Mouse (Mus musculus): ENCODE measurements around the gene Slc33a1. TPM values are rescaled to one million over a fixed set of nuclear protein-coding genes. Genes with fewer than 3 reads are reported as not detected.

Gene Slc33a1
- polyA plus RNA-seq, 1 experiment from 2014 or later = 15.1 TPM

DNA sequence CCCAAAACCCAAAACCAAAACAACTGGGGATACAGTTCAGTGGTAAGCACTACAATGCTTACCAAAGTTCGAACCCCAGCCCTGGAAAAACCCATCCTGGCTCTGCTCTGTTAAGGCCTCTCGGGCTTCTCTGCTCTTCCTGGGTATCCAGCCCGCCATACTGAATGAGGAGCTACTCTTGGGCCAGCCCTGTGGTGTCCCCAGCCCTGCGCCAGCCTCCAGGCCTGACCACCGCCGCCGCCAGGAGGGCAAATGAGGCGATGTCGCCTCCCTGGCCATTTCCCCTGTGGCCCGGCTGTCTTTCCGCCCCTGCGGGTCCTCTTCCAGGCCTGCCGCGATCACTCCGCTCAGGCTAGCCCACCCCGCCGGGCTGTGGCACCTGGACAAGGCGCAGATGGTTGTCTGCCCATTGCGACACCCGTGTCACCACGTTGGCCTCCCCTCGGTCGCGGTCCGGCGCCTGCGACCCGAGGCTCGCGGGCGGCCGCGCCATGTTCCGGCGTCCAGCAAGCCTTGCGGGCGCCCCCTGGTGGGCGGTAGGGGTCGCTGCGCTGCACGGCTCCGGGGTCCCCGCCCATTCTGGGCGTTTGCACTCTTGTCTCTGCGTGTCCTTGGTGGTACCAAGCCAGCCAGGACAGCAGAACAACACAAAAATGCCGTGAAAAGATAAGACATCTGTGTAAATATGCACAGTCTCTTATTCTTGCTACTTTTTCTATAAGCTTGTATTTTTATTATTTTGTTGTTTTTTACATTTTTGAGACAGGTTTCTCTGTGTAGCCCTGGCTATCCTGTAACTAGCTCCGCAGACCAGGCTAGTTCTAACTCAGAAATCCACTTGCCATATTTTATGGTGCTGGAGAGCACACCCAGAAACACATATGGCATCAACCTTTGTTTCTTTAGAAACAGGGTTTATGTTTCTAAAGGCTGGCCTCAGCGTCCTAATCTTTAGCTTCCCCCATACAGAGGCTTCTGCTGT lies 35.4 kb downstream of the Slc33a1 start, which contains the start of gene E130311K13Rik:
E130311K13Rik (minus strand) TSS at position 595 of the 982 bp plus-strand sequence.
- peak; percentile 97 for ATAC-seq (ENCODE audit: low FRiP score, low read depth)
- Histone ChIP-seq H3K27ac (no peak within 1 kb of the TSS), H3K4me2 (replicated peaks) (peak within 1 kb of the TSS; percentile 69), H3K4me1 (no peaks in the 10 kb centered on the region), H3K4me3 (peak within 1 kb of the TSS; percentile 69), H3K9ac (peak within 1 kb of the TSS; percentile 84), H3K9me3 (no peaks in the 10 kb centered on the region), H3K27me3 (replicated peaks) (no peaks in the 10 kb centered on the region), H3K36me3 (no peaks in the 10 kb centered on the region)
- WGBS = 5% methylated on average over 48 of the region's 48 CpGs

DNA sequence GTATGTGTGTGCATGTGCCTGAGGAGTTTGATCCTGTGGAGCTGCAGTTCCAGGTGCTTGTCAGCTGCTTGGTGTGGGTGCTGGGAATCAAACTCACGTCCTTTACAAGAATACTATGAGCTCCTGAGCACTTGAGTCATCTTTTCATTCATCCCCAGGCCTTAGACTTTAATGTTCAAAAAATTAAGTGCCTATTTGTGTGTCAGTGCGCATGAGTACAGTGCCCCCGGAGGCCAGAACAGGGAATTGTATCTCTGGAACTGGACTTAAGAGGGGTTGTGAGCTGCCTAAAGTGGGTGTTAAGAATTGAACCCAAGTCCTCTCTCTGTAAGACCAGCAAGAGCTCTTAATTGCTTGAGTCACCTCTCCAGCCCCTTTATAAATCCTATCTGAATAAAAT lies 44.9 kb downstream of the Slc33a1 start:
- Histone ChIP-seq H3K27ac (no peak overlapping the region), H3K9me3 (no peaks in the 10 kb centered on the region), H3K27me3 (replicated peaks) (no peaks in the 10 kb centered on the region), H3K36me3 (0 out of 2 replicates have a peak, but pooled peaks cover 2% of the 10 kb centered on the region), H3K4me2 (replicated peaks) (no peak overlapping the region), H3K4me3 (no peak overlapping the region), H3K9ac (no peak overlapping the region), H3K4me1 (no peaks in the 10 kb centered on the region)
- ATAC-seq (ENCODE audit: low FRiP score, low read depth) = no peak
- 60% methylated on average over 3 of the region's 3 CpGs for WGBS

DNA sequence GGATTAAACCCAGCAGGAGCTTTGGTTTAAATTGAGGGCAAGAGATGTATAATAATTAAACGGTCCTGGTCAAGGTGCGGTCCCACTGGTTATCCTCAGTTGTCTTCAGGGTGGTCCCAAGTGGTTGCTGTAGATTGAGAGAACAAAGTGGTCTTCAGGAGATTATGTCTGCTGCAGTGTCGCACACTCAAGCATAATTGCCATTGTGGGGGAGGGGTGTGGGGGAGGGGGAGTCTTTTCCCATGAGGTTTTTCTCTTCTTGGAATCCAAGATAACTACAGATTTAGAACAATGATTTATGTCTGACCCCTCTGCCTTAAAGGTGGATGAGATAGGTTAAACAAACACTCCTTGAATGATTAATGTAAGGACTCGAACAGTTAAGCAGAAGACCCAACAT lies 54.3 kb downstream of the Slc33a1 start:
- Histone ChIP-seq H3K27ac (no peak overlapping the region), H3K27me3 (replicated peaks) (no peaks in the 10 kb centered on the region), H3K4me3 (no peak overlapping the region), H3K36me3 (0 out of 2 replicates have a peak, but pooled peaks cover 2% of the 10 kb centered on the region), H3K4me2 (replicated peaks) (no peak overlapping the region), H3K4me1 (no peaks in the 10 kb centered on the region), H3K9ac (no peak overlapping the region), H3K9me3 (no peaks in the 10 kb centered on the region)
- no peak for ATAC-seq (ENCODE audit: low FRiP score, low read depth)
- 78% methylated on average over 4 of the region's 4 CpGs for WGBS

DNA sequence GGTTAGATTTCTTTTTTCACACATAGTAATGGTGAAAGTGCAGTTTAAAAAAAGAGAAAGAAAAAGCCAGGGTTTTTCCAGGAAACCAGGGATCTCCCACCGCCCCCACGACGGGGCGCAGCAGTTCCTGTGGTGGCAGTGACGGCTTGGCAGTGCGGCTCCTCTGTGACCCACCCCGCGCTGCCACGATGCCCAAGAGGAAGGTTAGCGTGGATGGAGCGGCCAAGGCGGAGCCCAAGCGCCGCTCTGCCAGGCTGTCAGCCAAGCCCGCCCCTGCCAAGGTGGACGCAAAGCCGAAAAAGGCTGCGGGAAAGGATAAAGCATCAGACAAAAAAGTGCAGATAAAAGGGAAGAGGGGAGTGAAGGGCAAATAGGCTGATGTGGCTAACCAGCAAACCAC lies 59.3 kb downstream of the Slc33a1 start:
- no peak for ATAC-seq (ENCODE audit: low FRiP score, low read depth)
- Histone ChIP-seq H3K9me3 (no peaks in the 10 kb centered on the region), H3K27me3 (replicated peaks) (no peaks in the 10 kb centered on the region), H3K4me1 (peaks cover 1% of the 10 kb centered on the region; the same call in 1 of the 2 replicates), H3K27ac (no peak overlapping the region), H3K9ac (no peak overlapping the region; the same call in 1 of the 2 replicates), H3K4me3 (peak overlapping the region; percentile 30), H3K4me2 (replicated peaks) (peak overlapping the region; percentile 72), H3K36me3 (no peaks in the 10 kb centered on the region)
- WGBS = under 1% methylated on average over 18 of the region's 18 CpGs

DNA sequence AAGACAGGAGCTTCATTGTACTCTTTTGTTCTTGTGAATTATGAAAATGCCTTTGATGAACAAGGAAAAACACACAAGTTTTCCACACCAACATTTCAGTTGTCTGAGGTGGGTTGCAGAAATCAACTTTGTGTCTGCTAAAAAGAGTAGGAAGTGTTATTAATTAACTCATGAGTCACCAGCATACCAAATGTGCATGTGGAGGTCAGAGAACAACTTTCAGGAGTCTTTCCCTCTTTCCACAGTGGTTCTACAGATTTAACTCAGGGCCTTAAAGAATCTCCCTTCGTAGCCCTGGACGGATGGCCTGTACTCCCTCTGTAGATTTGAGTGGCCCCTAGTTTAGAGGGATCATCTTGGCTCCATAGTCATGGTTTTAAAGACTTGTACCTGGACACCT lies 60.4 kb downstream of the Slc33a1 start:
- Histone ChIP-seq H3K27me3 (replicated peaks) (no peaks in the 10 kb centered on the region), H3K9me3 (no peaks in the 10 kb centered on the region), H3K9ac (no peak overlapping the region), H3K4me1 (peaks cover 10% of the 10 kb centered on the region; the same call in 1 of the 2 replicates), H3K4me3 (no peak overlapping the region), H3K27ac (no peak overlapping the region), H3K36me3 (no peaks in the 10 kb centered on the region), H3K4me2 (replicated peaks) (no peak overlapping the region)
- WGBS = 86% methylated on average over 2 of the region's 2 CpGs
- ATAC-seq (ENCODE audit: low FRiP score, low read depth) = no peak

DNA sequence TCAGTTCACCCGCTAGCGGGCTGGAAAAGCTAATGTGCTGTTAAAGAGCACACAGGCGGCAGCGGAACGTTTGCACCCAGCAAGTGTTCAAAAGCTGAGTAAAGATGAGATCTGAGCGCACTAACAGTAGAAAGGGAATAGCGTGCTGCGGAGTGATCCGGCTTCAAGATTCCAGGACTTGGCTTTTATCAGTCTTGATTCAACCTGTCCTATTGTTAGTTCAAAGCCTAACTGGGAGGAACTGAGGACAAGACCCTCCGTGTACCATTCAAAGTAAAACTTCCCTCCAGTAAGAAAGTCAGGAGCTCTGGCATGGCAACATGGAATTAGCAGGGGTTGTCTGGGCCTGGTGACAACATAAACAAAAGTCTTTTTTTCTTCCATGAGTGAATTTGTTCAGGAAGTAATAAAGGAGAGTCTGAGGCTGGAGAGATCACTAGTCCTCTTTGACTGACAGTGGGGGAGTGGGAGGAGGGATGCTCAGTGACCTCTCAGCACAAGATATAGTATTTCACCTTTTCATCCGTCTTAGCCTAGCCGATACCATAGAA lies 64.5 kb downstream of the Slc33a1 start:
- Histone ChIP-seq H3K9ac (no peak overlapping the region), H3K27me3 (replicated peaks) (no peaks in the 10 kb centered on the region), H3K4me1 (peaks cover 29% of the 10 kb centered on the region), H3K4me2 (replicated peaks) (peak overlapping the region; percentile 85), H3K9me3 (no peaks in the 10 kb centered on the region), H3K4me3 (peak overlapping the region; percentile 84), H3K36me3 (no peaks in the 10 kb centered on the region), H3K27ac (peak overlapping the region; percentile 37; the same call in 1 of the 2 replicates)
- WGBS = under 1% methylated on average over 12 of the region's 12 CpGs
- ATAC-seq (ENCODE audit: low FRiP score, low read depth) = peak; percentile 7

DNA sequence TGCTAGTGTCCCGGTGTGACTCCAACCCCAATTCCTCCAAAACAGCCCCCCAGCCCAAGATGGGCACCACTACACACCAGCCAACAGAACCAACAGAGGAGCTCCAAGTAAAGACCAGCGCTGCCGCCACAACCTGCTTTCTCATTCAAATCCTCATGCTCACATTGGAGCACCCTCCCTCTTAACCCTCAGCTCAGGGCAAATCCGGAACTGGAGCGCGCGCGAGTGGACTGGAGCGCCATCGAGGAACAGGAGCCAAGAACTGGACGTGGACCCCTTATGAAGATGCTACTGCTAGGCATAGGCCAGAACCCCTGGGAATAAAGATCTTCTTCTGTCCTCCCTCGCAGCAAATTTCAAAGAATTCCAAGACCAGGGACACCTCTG lies 65.3 kb downstream of the Slc33a1 start, which contains the start of gene Plch1:
Plch1 (minus strand) TSS at position 164 of the 387 bp plus-strand sequence.
- H3K9ac ChIP-seq = peak within 1 kb of the TSS; percentile 78
- peak within 1 kb of the TSS; percentile 84 for H3K4me3 ChIP-seq
- peak; percentile 80 for ATAC-seq (ENCODE audit: low FRiP score, low read depth)
- peak within 1 kb of the TSS; percentile 77 for H3K27ac ChIP-seq
- H3K4me2 ChIP-seq (replicated peaks) = peak within 1 kb of the TSS; percentile 85
- H3K9me3 ChIP-seq = no peaks in the 10 kb centered on the region
- H3K36me3 ChIP-seq = no peaks in the 10 kb centered on the region
- WGBS = 0% methylated on average over 12 of the region's 12 CpGs
- no peaks in the 10 kb centered on the region for H3K27me3 ChIP-seq (replicated peaks)
- H3K4me1 ChIP-seq = peaks cover 29% of the 10 kb centered on the region

DNA sequence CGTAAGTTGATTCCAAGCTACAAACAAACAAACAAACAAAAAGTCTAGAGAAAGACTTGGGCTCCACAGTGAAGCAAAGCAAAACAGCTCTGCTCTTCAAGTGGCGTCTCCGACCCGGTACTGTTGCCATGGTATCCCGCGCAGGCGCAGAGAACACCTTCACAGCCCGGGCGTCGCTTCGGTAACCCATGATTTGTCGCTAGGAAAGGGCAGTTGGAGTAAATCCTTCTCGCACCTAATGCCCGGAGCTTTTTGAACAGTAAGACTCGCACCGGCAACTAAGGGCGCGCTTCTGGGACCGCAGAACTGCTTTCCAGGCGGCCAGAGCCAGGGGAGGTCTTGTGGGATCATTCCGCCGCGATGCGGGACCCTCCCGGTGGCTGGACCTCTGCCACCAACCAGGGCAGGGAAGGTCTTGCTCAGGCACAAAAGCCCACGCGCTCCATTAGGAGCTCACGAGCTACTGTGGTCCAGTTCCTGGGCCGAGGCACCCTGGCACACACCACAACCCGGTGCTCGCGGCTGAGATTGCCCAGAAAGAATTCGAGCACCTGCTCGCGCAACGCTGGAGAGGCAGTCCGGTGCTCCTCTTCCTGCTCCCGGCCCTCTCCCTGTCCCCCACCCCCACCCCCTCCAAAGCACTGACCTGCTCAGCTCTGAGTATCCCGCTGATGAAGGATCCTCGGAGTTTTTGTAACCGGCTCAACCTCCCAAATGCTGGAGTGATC lies 65.8 kb downstream of the Slc33a1 start:
- Histone ChIP-seq H3K4me3 (peak overlapping the region; percentile 84), H3K27ac (peak overlapping the region; percentile 77), H3K9me3 (no peaks in the 10 kb centered on the region), H3K9ac (peak overlapping the region; percentile 78), H3K4me2 (replicated peaks) (peak overlapping the region; percentile 85), H3K4me1 (peaks cover 33% of the 10 kb centered on the region), H3K36me3 (no peaks in the 10 kb centered on the region), H3K27me3 (replicated peaks) (no peaks in the 10 kb centered on the region)
- ATAC-seq (ENCODE audit: low FRiP score, low read depth) = peak; percentile 85
- WGBS = under 1% methylated on average over 41 of the region's 41 CpGs

DNA sequence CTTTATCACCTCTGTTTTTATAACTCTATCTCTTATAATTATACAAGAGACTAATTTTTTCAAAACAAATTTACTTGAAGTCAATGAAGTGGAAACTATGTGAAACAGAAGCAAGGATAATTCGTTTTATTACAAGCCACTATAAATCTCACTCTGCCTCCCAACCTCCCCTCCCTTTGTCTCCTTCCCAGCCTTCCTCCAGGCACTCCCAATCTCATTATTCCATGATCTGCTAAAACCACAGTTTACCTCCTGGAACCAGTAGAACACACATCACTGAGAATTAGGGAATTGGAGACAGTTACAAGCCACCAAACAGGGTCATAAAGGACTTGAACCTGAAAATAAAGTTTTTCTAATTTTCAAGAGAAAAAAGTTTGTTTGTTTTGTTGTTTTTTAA lies 67.4 kb downstream of the Slc33a1 start:
- ATAC-seq (ENCODE audit: low FRiP score, low read depth) = no peak
- Histone ChIP-seq H3K4me3 (no peak overlapping the region; the same call in 1 of the 2 replicates), H3K4me1 (peaks cover 35% of the 10 kb centered on the region), H3K4me2 (replicated peaks) (peak overlapping the region; percentile 85), H3K9me3 (no peaks in the 10 kb centered on the region), H3K27me3 (replicated peaks) (no peaks in the 10 kb centered on the region), H3K9ac (no peak overlapping the region), H3K27ac (no peak overlapping the region), H3K36me3 (no peaks in the 10 kb centered on the region)
- WGBS = 3% methylated on average over 1 of the region's 1 CpGs

DNA sequence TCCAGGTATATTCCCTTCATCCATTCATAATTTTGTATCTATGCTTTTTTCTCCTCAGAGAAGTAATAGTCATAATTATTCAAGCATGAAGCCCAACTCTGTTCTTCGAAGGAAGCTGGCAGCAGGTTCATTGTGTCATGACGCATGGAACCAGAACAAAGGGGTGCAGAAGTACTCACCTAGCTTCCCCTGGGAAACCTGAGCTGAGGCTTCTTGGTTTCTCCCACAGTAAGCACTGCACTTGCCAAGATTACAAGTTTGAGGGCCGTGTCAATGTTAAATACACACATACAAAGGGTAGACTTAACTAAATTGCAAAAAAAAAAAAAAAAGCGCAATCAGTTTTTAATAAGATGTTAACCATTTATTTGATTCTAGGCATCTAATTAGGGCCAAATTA lies 68.3 kb downstream of the Slc33a1 start:
- H3K4me3 ChIP-seq = no peak overlapping the region
- WGBS = 45% methylated on average over 4 of the region's 4 CpGs
- peak overlapping the region; percentile 85 for H3K4me2 ChIP-seq (replicated peaks)

DNA sequence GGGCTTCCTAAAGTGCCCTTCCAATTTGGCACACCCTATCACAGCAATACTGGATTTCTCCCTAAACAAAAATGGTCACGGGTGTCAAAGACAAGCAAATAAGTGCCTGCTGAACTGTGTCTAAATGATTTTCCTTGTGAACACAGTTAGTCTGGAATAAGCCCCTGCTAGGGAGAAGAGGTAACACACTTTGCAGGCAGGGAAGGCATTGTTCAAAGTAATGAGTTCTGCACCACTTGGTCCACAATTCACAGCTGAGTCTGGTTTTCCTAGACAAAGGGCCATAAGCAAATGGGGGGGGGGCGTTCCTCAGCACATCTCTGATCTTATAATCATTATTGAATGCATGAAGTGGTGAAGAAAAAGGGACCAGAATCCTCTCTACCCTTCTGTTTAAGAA lies 68.8 kb downstream of the Slc33a1 start:
- Histone ChIP-seq H3K27ac (no peak overlapping the region), H3K36me3 (no peaks in the 10 kb centered on the region), H3K4me1 (peaks cover 35% of the 10 kb centered on the region), H3K27me3 (replicated peaks) (no peaks in the 10 kb centered on the region), H3K9ac (no peak overlapping the region), H3K4me3 (no peak overlapping the region), H3K9me3 (no peaks in the 10 kb centered on the region), H3K4me2 (replicated peaks) (peak overlapping the region; percentile 85; the same call in 1 of the 2 replicates)
- 15% methylated on average over 2 of the region's 2 CpGs for WGBS
- peak; percentile 25 for ATAC-seq (ENCODE audit: low FRiP score, low read depth)

More for the DNA sequence above, 68.3 kb downstream of the Slc33a1 start:
- no peaks in the 10 kb centered on the region for H3K9me3 ChIP-seq
- no peak overlapping the region for H3K27ac ChIP-seq
- no peak for ATAC-seq (ENCODE audit: low FRiP score, low read depth)
- no peak overlapping the region for H3K9ac ChIP-seq
- no peaks in the 10 kb centered on the region for H3K27me3 ChIP-seq (replicated peaks)
- peaks cover 35% of the 10 kb centered on the region for H3K4me1 ChIP-seq
- no peaks in the 10 kb centered on the region for H3K36me3 ChIP-seq

DNA sequence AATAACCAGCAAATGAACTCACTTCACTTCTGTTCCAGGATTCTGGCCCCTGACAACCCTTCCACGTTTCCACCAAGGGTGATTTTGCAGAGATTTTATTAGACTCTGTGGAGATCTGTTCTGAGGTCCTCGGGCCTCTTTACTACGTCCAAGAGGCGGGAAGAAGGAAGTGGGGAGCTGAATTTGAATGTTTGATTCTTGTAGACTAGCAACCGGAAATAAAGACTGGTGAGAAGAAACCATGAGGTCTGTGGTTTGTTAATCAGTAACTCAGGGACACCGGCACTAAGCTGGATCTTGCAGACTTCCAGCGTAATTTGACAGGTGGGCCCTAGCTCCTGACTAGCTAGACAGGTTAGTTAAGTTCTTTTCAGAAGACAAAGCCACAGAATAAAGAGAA lies 70.9 kb downstream of the Slc33a1 start:
- H3K27ac ChIP-seq = no peak overlapping the region
- H3K27me3 ChIP-seq (replicated peaks) = no peaks in the 10 kb centered on the region
- WGBS = 26% methylated on average over 7 of the region's 7 CpGs
- H3K4me1 ChIP-seq = peaks cover 25% of the 10 kb centered on the region
- no peak for ATAC-seq (ENCODE audit: low FRiP score, low read depth)
- no peak overlapping the region for H3K4me3 ChIP-seq
- no peak overlapping the region for H3K9ac ChIP-seq
- H3K36me3 ChIP-seq = no peaks in the 10 kb centered on the region
- no peaks in the 10 kb centered on the region for H3K9me3 ChIP-seq
- H3K4me2 ChIP-seq (replicated peaks) = no peak overlapping the region; the same call in 1 of the 2 replicates

All from neural tube, embryonic 12.5 days (tissue).